Mouse (Mus musculus) forebrain, embryonic 11.5 days (tissue): ENCODE measurements around the gene Fgf9. TPM values are rescaled to one million over a fixed set of nuclear protein-coding genes. Genes with fewer than 3 reads are reported as not detected.
A peak's percentile ranks its signal among the peaks of the same experiment; 100 is the strongest.

Experiments
- ATAC-seq: fragments of 200-750 bp; cut with Nextera tagmentation; replicated peaks from 2 replicates; pipeline ENCODE4 v1.8.0; 2017; ENCODE audit warnings: moderate TSS enrichment; ENCODE audit not compliant: low FRiP score
- DNase-seq: peaks from one replicate; pipeline ENCODE4 v3.0.0-alpha.2; 2017; ENCODE audit warnings: low spot score
- H3K27ac ChIP-seq: fragments of 300-500 bp; sonication (generic); 2 replicates; pipeline ENCODE4 v1.5.1; 2014; ENCODE audit warnings: low read depth, low read length
- H3K27me3 ChIP-seq: fragments of 300-500 bp; sonication (generic); 2 replicates; pipeline ENCODE4 v1.6.1; 2014; ENCODE audit warnings: mild to moderate bottlenecking, low read length, mixed read lengths; ENCODE audit not compliant: control insufficient read depth, insufficient read depth
- H3K36me3 ChIP-seq: fragments of 300-500 bp; sonication (generic); 2 replicates; pipeline ENCODE4 v1.6.1; 2014; ENCODE audit warnings: mild to moderate bottlenecking, low read length, moderate library complexity, mixed read lengths; ENCODE audit not compliant: control insufficient read depth, insufficient read depth
- H3K4me1 ChIP-seq: fragments of 300-500 bp; sonication (generic); replicated peaks from 2 replicates; pipeline ENCODE4 v1.6.1; 2014; ENCODE audit warnings: low read length, mixed read lengths; ENCODE audit not compliant: control insufficient read depth, insufficient read depth
- H3K4me2 ChIP-seq: fragments of 300-500 bp; sonication (generic); 2 replicates; pipeline ENCODE4 v1.6.1; 2014; ENCODE audit warnings: low read depth, mild to moderate bottlenecking, low read length, moderate library complexity, mixed read lengths; ENCODE audit not compliant: severe bottlenecking
- H3K4me3 ChIP-seq: fragments of 300-500 bp; sonication (generic); 2 replicates; pipeline ENCODE4 v1.5.1; 2014; ENCODE audit warnings: low read depth, low read length
- H3K9ac ChIP-seq: fragments of 300-500 bp; sonication (generic); 2 replicates; pipeline ENCODE4 v1.6.1; 2014; ENCODE audit warnings: low read length
- H3K9me3 ChIP-seq: fragments of 300-500 bp; sonication (generic); 2 replicates; pipeline ENCODE4 v1.6.1; 2016; ENCODE audit warnings: low read length, mixed read lengths; ENCODE audit not compliant: control insufficient read depth
- WGBS: fragments of 180-500 bp; shearing (Covaris S2); extraction: QIAGEN DNeasy Blood & Tissue Kit; methylation state at CpG from one replicate; pipeline ENCODE4 v1.1.7; 2014; 5-methylcytosine and 5-hydroxymethylcytosine counted together
- polyA plus RNA-seq: library from polyadenylated mRNA; unstranded; fragments of >200 nt; fragmentation: Nextera tagmentation; extraction: Ambion mirVana; gene quantifications from 2 replicates; pipeline ENCODE4 v1.2.1, GENCODE M21; 2014

Fgf9 gene
- polyA plus RNA-seq, 1 experiment from 2014 or later = 2.2 TPM

DNA sequence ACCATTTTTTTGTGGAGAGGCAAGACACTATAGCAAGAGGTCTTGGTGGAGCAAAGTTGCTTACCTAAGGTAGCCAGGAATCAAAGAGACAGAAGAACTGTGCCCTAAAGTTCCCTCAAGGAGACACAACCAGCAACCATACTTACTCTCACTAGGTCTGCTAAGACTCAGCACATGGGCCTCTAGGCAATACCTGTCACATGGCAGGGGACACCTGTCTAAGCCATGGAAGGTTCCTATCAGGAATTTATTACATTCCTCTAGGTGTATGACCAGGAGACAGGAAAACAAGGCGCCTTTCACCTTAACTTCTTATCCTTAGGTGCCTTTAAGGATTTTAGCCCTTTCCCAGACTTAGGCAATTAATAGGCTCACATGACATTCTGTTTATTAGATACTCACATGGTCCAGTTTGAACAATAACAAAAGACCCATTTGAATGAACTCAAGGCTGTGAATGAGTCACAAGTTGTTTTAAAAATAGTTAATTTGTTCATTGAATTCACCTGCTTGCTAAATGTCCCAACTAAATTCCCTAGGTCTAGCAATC, 69.2 kb downstream of the Fgf9 start:
- Histone ChIP-seq H3K27ac (no peak overlapping the region), H3K4me1 (no peaks in the 10 kb centered on the region), H3K9ac (no peak overlapping the region), H3K9me3 (no peaks in the 10 kb centered on the region), H3K27me3 (no peaks in the 10 kb centered on the region), H3K4me2 (no peak overlapping the region), H3K4me3 (no peak overlapping the region), H3K36me3 (no peaks in the 10 kb centered on the region)
- DNase-seq (no peak), ATAC-seq (no peak)
- WGBS = 81% methylated on average over 1 of the region's 1 CpGs

- peak overlapping the region; percentile 34 for H3K4me2 ChIP-seq
- H3K4me3 ChIP-seq = no peak overlapping the region
- H3K9ac ChIP-seq = no peak overlapping the region
- no peaks in the 10 kb centered on the region for H3K9me3 ChIP-seq
- H3K27ac ChIP-seq = no peak overlapping the region
- 61% methylated on average over 23 of the region's 23 CpGs for WGBS
- no peaks in the 10 kb centered on the region for H3K4me1 ChIP-seq
- H3K36me3 ChIP-seq = no peaks in the 10 kb centered on the region
- DNase-seq = no peak
- no peaks in the 10 kb centered on the region for H3K27me3 ChIP-seq
- ATAC-seq = no peak
Measured at GRCm38 (mm10) chr14:58149637-58150470, 79.5 kb downstream of the Fgf9 start.

DNA sequence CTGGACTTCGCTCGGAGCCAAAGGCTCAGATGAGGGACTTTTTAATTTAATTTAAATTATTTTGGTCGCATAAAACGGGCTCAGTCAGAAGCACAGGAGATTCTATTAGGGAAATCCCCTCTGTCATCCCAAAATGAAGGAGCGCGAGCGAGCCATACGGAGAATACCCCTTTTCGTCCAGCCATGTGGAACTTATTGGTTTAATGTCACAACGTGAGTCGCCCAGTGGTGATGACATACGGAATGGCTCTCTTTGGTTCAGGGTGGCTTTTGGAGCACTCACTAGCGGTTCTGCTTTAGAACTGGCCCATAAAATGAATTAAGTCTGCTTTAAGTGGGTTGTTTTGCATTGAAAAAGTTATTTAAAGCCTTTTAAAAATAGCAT, 80.1 kb downstream of the Fgf9 start:
- ATAC-seq = no peak
- WGBS = 47% methylated on average over 13 of the region's 13 CpGs
- H3K4me1 ChIP-seq = no peaks in the 10 kb centered on the region
- H3K27me3 ChIP-seq = no peaks in the 10 kb centered on the region
- peak overlapping the region; percentile 34 for H3K4me2 ChIP-seq
- H3K9me3 ChIP-seq = no peaks in the 10 kb centered on the region
- DNase-seq = no peak
- no peaks in the 10 kb centered on the region for H3K36me3 ChIP-seq
- H3K4me3 ChIP-seq = no peak overlapping the region
- no peak overlapping the region for H3K9ac ChIP-seq
- H3K27ac ChIP-seq = no peak overlapping the region

GRCm38 (mm10) chr14:58152110-58152509, 81.8 kb downstream of the Fgf9 start:
- Histone ChIP-seq H3K4me3 (no peak overlapping the region), H3K9ac (no peak overlapping the region), H3K27me3 (no peaks in the 10 kb centered on the region), H3K27ac (no peak overlapping the region), H3K36me3 (no peaks in the 10 kb centered on the region), H3K4me2 (no peak overlapping the region), H3K4me1 (no peaks in the 10 kb centered on the region), H3K9me3 (no peaks in the 10 kb centered on the region)
- ATAC-seq (no peak), DNase-seq (no peak)
- 76% methylated on average over 1 of the region's 1 CpGs for WGBS

DNA sequence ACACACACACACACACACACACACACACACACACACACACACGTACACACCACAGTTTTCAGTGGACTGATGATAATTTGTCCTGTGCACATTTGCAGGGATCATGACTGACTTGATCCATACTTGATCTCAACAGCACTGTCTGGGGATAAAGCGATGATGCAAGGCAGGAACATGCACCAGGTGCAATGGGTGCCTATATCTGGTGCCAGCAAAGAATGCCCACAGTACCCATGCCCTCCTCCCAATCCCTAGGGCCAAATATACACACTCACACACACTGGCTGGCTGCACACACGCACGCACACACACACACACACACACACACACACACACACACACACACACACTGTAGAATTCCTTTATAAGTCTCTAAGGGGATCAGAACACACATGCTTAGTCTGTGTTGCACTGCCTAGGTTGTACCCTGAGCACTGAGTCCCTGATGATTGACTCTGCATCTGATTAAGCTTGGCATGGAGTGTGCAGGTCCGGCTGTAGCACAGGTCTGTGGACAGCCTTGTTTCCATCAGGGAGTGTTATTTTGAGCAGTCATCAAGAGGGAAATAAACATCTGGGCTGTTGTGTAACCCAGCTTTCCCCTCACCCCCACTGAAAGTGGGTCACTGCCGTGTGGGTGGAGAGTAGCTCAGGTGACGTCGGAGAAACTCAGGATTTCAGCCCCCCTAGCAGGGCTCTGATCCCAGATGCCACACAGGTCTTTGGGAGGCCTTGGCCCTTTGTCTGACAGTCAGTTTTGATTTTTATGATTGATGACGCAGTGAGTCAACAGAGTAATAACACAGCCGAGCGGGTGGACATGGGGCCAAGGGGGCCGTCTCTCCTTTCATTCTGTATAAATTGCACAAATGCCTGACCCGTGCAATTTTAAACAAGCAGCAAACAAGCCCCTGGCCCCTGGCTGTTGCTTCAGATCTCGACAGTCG, 83.4 kb downstream of the Fgf9 start:
- no peak overlapping the region for H3K4me2 ChIP-seq
- no peaks in the 10 kb centered on the region for H3K4me1 ChIP-seq
- no peaks in the 10 kb centered on the region for H3K27me3 ChIP-seq
- no peaks in the 10 kb centered on the region for H3K9me3 ChIP-seq
- 74% methylated on average over 15 of the region's 15 CpGs for WGBS
- H3K4me3 ChIP-seq = no peak overlapping the region
- ATAC-seq (no peak), DNase-seq (no peak)
- no peak overlapping the region for H3K27ac ChIP-seq
- H3K36me3 ChIP-seq = no peaks in the 10 kb centered on the region
- H3K9ac ChIP-seq = no peak overlapping the region

GRCm38 (mm10) chr14:58160624-58161023, 90.3 kb downstream of the Fgf9 start:
- H3K4me2 ChIP-seq = no peak overlapping the region
- 77% methylated on average over 1 of the region's 1 CpGs for WGBS
- H3K9me3 ChIP-seq = no peaks in the 10 kb centered on the region

More at GRCm38 (mm10) chr14:58160624-58161023, 90.3 kb downstream of the Fgf9 start:
- no peak for ATAC-seq
- Histone ChIP-seq H3K9ac (no peak overlapping the region), H3K4me1 (no peaks in the 10 kb centered on the region), H3K4me3 (no peak overlapping the region), H3K36me3 (no peaks in the 10 kb centered on the region), H3K27ac (no peak overlapping the region), H3K27me3 (no peaks in the 10 kb centered on the region)
- DNase-seq = no peak

Other genes with a start within 250 kb of the Fgf9 start
- 55.9 and 63.3 TPM in 2 replicates for gene Ska3, start 244.4 kb upstream of the Fgf9 start, polyA plus RNA-seq
- 124 and 131 TPM in 2 replicates for gene Mrpl57, start 244.3 kb upstream of the Fgf9 start, polyA plus RNA-seq
- 54.6 and 62.2 TPM in 2 replicates for gene Zdhhc20, start 180.3 kb upstream of the Fgf9 start, polyA plus RNA-seq
- 48.0 and 52.7 TPM in 2 replicates for gene Micu2, start 71.3 kb upstream of the Fgf9 start, polyA plus RNA-seq